ENCODE assay signal across 17 mouse cellular contexts in genomic region chr12:77962631-77963030, GRCm38 (mm10).
DNase-seq lines count a peak whose midpoint lies in the region; ATAC-seq and TF ChIP-seq lines count a peak whose summit lies in the region.
"Had no signal": no experiment of that assay in that cellular context is flagged by ENCODE, and none has a peak within 500 bp of the region (broad histone marks: within the 10 kb centered on the region; RNA-seq: fewer than 3 reads in every experiment).

No protein-coding gene starts in this region.

- no peaks in the 10 kb centered on the region for H3K4me1 ChIP-seq in cerebellum, adult 2 months (ENCODE audit: control insufficient read depth, insufficient read depth, low read length)
- H3K4me1 ChIP-seq in midbrain, embryonic 11.5 days (ENCODE audit: control insufficient read depth, insufficient read depth, low read length), result no peaks in the 10 kb centered on the region

- WGBS in cerebellum, adult 2 months, result 22% methylated on average over 6 of the region's 6 CpGs
- 89% methylated on average over 6 of the region's 6 CpGs for WGBS in midbrain, embryonic 11.5 days

- H3K27ac ChIP-seq in cerebellum, adult 2 months (ENCODE audit: insufficient read depth, low read length), result no peak overlapping the region
- H3K27ac ChIP-seq in midbrain, embryonic 11.5 days (ENCODE audit: low read depth, low read length), result no peak overlapping the region
- H3K27ac ChIP-seq: embryonic facial prominence, embryonic 13.5 days had no signal

- TF ChIP-seq CTCF in cerebellum, adult 2 months (IDR thresholded peaks at IDR 0.05; ENCODE audit: borderline replicate concordance, insufficient read depth, low read depth, low read length), result no peak

- peak; percentile 70 to 73 for DNase-seq in cerebellum, postnatal 10 days
- DNase-seq in cerebellum, adult 2 months, result no peak
- DNase-seq in heart, postnatal 10 days, result peak; percentile 22 to 28
- DNase-seq in heart, adult 8-10 months (ENCODE audit: low spot score), result no peak
- DNase-seq in fibroblast of lung, adult 2 months (ENCODE audit: low read depth), result peak; percentile 17
- DNase-seq in lung, postnatal 14 days, result peak; percentile 49
- no peak for DNase-seq in adrenal gland, adult 8-10 months
- no peak for DNase-seq in midbrain, embryonic 11.5 days (ENCODE audit: low spot score, missing footprints)
- DNase-seq: adrenal gland, postnatal 14 days; cerebellum, adult 11-12 months; kidney, adult 18-20 months; kidney, postnatal 25 days; liver; midbrain, embryonic 14.5 days; thymus, postnatal 25 days had no signal

- H3K4me2 ChIP-seq in midbrain, embryonic 11.5 days, result no peak overlapping the region
- H3K4me2 ChIP-seq: embryonic facial prominence, embryonic 13.5 days had no signal

- no peaks in the 10 kb centered on the region for H3K36me3 ChIP-seq in midbrain, embryonic 11.5 days (ENCODE audit: control insufficient read depth, insufficient read depth, low read length)
- H3K36me3 ChIP-seq: embryonic facial prominence, embryonic 13.5 days had no signal

- ATAC-seq in midbrain, embryonic 11.5 days (ENCODE audit: low FRiP score), result no peak

- H3K4me3 ChIP-seq in cerebellum, adult 2 months (replicated peaks; ENCODE audit: insufficient read depth, low read depth, low read length), result no peak overlapping the region
- H3K4me3 ChIP-seq in midbrain, embryonic 11.5 days (ENCODE audit: low read depth, low read length), result no peak overlapping the region
- H3K4me3 ChIP-seq: embryonic facial prominence, embryonic 13.5 days had no signal

- no peaks in the 10 kb centered on the region; the same call in 1 of the 2 replicates for H3K9me3 ChIP-seq in midbrain, embryonic 11.5 days (ENCODE audit: control insufficient read depth, low read length)

- TF ChIP-seq POLR2A in cerebellum, adult 2 months (IDR thresholded peaks at IDR 0.05; ENCODE audit: borderline replicate concordance, insufficient read depth, low read length), result no peak

- H3K9ac ChIP-seq in midbrain, embryonic 11.5 days (ENCODE audit: low read length), result no peak overlapping the region
- H3K9ac ChIP-seq: embryonic facial prominence, embryonic 13.5 days had no signal

- intact Hi-C loops in heart, postnatal 10 days (cut with DNase I), result no loop called here

- no peaks in the 10 kb centered on the region for H3K27me3 ChIP-seq in cerebellum, adult 2 months (ENCODE audit: control insufficient read depth, insufficient read depth, low read length)
- H3K27me3 ChIP-seq in midbrain, embryonic 11.5 days (ENCODE audit: control insufficient read depth, insufficient read depth, low read length), result no peaks in the 10 kb centered on the region
- H3K27me3 ChIP-seq: CH12.LX; embryonic facial prominence, embryonic 13.5 days had no signal

Comparison
In these comparisons a context has a peak if more than half of its experiments do, and no peak if none do; other contexts are left out.
1. DNase-seq: peak in cerebellum, postnatal 10 days (2 of 2), heart, postnatal 10 days (2 of 2), fibroblast of lung, adult 2 months (single experiment) and lung, postnatal 14 days (single experiment); none in cerebellum, adult 2 months (0 of 2), heart, adult 8-10 months (single experiment), adrenal gland, adult 8-10 months (single experiment) and midbrain, embryonic 11.5 days (single experiment).